Mouse (Mus musculus) CH12.LX (cell line): ENCODE measurements at regions not wholly inside any gene's neighbourhood (a gene's known extent, or its start where the extent isn't known, plus 50 kb on each side); places are given as distances from the start of the nearest gene placed in this dataset.

Experiments used
- BHLHE40 ChIP-seq: IDR thresholded peaks from 2 replicates; pipeline ENCODE4 v1.6.1; 2011; ENCODE audit warnings: mild to moderate bottlenecking, low read depth, low read length, improper control_type of control experiment
- ELF1 ChIP-seq: IDR thresholded peaks from 2 replicates; pipeline ENCODE4 v1.6.1; 2014; ENCODE audit warnings: low read depth, mild to moderate bottlenecking, inconsistent platforms, low read length, improper control_type of control experiment
- NELFE ChIP-seq: IDR thresholded peaks from 2 replicates; pipeline ENCODE4 v1.6.1; 2011; ENCODE audit warnings: low read depth, low read length, improper control_type of control experiment
- NRF1 ChIP-seq: IDR thresholded peaks from 2 replicates; pipeline ENCODE4 v1.6.1; 2014; ENCODE audit warnings: low read depth, mild to moderate bottlenecking, inconsistent platforms, low read length, improper control_type of control experiment, moderate library complexity
- POLR2A ChIP-seq: IDR thresholded peaks from 2 replicates; pipeline ENCODE4 v1.6.1; 2011; ENCODE audit warnings: low read depth, mild to moderate bottlenecking, improper control_type of control experiment, low read length
- USF1 ChIP-seq: IDR thresholded peaks from 2 replicates; pipeline ENCODE4 v1.6.1; 2014; ENCODE audit warnings: low read depth, mild to moderate bottlenecking, inconsistent platforms, low read length, improper control_type of control experiment
- USF2 ChIP-seq: conservative IDR thresholded peaks from 2 replicates; pipeline ENCODE4 v1.6.1; 2011; ENCODE audit warnings: low read depth, low read length, improper control_type of control experiment
- ZKSCAN1 ChIP-seq: IDR thresholded peaks from 2 replicates; pipeline ENCODE4 v1.6.1; 2012; ENCODE audit warnings: low read depth, inconsistent platforms, low read length, improper control_type of control experiment, borderline replicate concordance

DNA sequence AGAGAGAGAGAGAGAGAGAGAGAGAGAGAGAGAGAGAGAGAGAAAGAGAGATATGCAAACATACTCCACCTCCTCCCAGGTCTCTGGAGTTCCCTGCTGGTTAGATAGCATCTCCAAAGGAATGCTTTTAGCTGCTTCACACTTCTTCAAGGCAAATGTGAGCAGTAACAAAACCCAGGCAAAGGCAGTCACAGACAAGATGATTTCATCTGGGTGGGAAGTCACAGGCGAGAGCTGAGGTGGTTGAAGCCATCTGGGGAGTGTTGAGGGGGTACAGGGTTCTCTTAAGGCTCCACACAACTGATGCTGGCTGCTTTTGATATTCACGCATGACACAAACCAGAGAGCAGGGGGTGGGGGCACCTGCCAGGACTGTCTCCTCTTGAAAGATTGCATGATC, 322.7 kb upstream of the Mki67 start:
- TF ChIP-seq USF1 (no peak), POLR2A (no peak), ZKSCAN1 (no peak), NELFE (no peak), ELF1 (no peak), BHLHE40 (no peak), USF2 (no peak), NRF1 (no peak)
